Mouse (Mus musculus) myocyte (in vitro differentiated cells): ENCODE data around the gene Gm42417.

ENCODE experiments used
- CEBPB ChIP-seq: IDR thresholded peaks from 2 replicates; pipeline ENCODE4 v1.6.1; 2011; ENCODE audit warnings: mild to moderate bottlenecking, moderate library complexity; ENCODE audit not compliant: poor library complexity, insufficient read depth, severe bottlenecking
- E2F4 ChIP-seq: IDR thresholded peaks from one replicate; pipeline ENCODE4 v1.6.1; 2011; ENCODE audit warnings: mild to moderate bottlenecking, control low read depth, moderate library complexity; ENCODE audit not compliant: insufficient read depth
- MAX ChIP-seq: IDR thresholded peaks from one replicate; pipeline ENCODE4 v1.6.1; 2011; ENCODE audit warnings: low read depth, mild to moderate bottlenecking, control low read depth
- MYOG ChIP-seq, 3 experiments: IDR thresholded peaks; one replicate each; pipeline ENCODE4 v1.6.1; 2011; ENCODE audit warnings: control low read depth in 2 of 3, low read depth in 2 of 3, mild to moderate bottlenecking in 2 of 3; ENCODE audit not compliant: insufficient read length in 2 of 3, control insufficient read depth in 1 of 3, insufficient read depth in 1 of 3
- POLR2A ChIP-seq: IDR thresholded peaks from one replicate; pipeline ENCODE4 v1.6.1; 2011; ENCODE audit warnings: low read depth, mild to moderate bottlenecking, control low read depth, moderate library complexity; ENCODE audit not compliant: insufficient read length
- POLR2AphosphoS2 ChIP-seq: IDR thresholded peaks from one replicate; pipeline ENCODE4 v1.6.1; 2011; ENCODE audit warnings: low read depth, control low read depth; ENCODE audit not compliant: insufficient read length
- REST ChIP-seq: IDR thresholded peaks from one replicate; pipeline ENCODE4 v1.6.1; 2011; ENCODE audit warnings: mild to moderate bottlenecking, control low read depth, moderate library complexity; ENCODE audit not compliant: insufficient read depth, insufficient read length
- SRF ChIP-seq: IDR thresholded peaks from one replicate; pipeline ENCODE4 v1.6.1; 2011; ENCODE audit warnings: low read depth; ENCODE audit not compliant: control insufficient read depth, insufficient read length
- TCF12 ChIP-seq: IDR thresholded peaks from one replicate; pipeline ENCODE4 v1.6.1; 2011; ENCODE audit warnings: mild to moderate bottlenecking, control low read depth; ENCODE audit not compliant: poor library complexity, insufficient read depth, severe bottlenecking
- TCF3 ChIP-seq: IDR thresholded peaks from one replicate; pipeline ENCODE4 v1.6.1; 2011; ENCODE audit warnings: low read depth, control low read depth; ENCODE audit not compliant: insufficient read length
- USF1 ChIP-seq: IDR thresholded peaks from one replicate; pipeline ENCODE4 v1.6.1; 2011; ENCODE audit warnings: low read depth, mild to moderate bottlenecking, control low read depth, moderate library complexity

GRCm38 (mm10) chr1:36559888-36560287 is 20.7 kb upstream of the Gm42417 start:
- TF ChIP-seq TCF12 (no peak), POLR2A (peak; percentile 63), POLR2AphosphoS2 (peak; percentile 63), MAX (no peak), CEBPB (no peak), REST (no peak), TCF3 (no peak), SRF (no peak), E2F4 (no peak), USF1 (no peak), MYOG (IDR thresholded peaks at IDR 0.05; ENCODE audit: control insufficient read depth in 1 of 3, insufficient read depth in 1 of 3, insufficient read length in 2 of 3, low read depth in 2 of 3) (peak in 1 of 3 experiments; percentile 2)
